Mouse (Mus musculus) liver, adult 2 months (tissue): ENCODE measurements around the gene Macf1.

Source experiments
- CTCF ChIP-seq: fragments of 200-500 bp; IDR thresholded peaks from 2 replicates; pipeline ENCODE4 v1.5.1; 2011; ENCODE audit warnings: low read depth, low read length, control low read depth
- POLR2A ChIP-seq: fragments of 200-500 bp; IDR thresholded peaks from 2 replicates; pipeline ENCODE4 v1.6.1; 2011; ENCODE audit warnings: low read length, control low read depth; ENCODE audit not compliant: insufficient read depth; ENCODE audit errors: extremely low read depth

DNA sequence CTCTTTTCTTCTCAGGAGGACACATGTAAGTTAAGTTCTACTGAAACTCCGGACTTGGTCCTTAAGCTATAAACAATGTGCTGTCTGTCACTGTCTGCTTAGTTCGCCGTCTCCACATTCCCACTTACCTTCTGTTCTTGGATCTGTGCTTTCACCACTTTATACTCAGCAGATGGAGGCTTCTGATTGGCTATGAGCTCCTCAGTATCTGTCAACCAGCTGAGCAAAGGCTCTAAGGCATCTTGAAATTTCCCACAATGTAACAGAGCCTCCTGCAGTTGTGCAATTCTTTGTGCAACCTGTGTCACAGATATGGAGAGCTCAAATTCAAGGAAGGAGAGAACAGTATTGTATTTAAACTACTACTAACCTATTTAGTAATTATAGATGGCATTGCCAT is 282.9 kb downstream of the Macf1 start:
- no peak for TF ChIP-seq POLR2A
- no peak for TF ChIP-seq CTCF
